Mouse (Mus musculus) liver, embryonic 14.5 days (tissue): ENCODE results near the gene Vps13c. TPM values are rescaled to one million over a fixed set of nuclear protein-coding genes. Genes with fewer than 3 reads are reported as not detected.

Experiments used
- ATAC-seq: fragments of 200-750 bp; cut with Nextera tagmentation; 2 replicates; pipeline ENCODE4 v1.8.0; 2017; ENCODE audit warnings: moderate number of reproducible peaks, mild to moderate bottlenecking, moderate library complexity; ENCODE audit not compliant: insufficient read depth
- DNase-seq, 3 experiments: peaks; one replicate each; pipeline ENCODE4 v3.0.0-alpha.2; 2012 to 2013; ENCODE audit warnings: low read depth in 3 of 3, low spot score in 3 of 3
- H3K27ac ChIP-seq: fragments of 300-500 bp; sonication (generic); 2 replicates; pipeline ENCODE4 v1.5.1; 2014; ENCODE audit warnings: moderate library complexity, mild to moderate bottlenecking, control low read depth, inconsistent platforms
- H3K27me3 ChIP-seq: fragments of 300-500 bp; sonication (generic); 2 replicates; pipeline ENCODE4 v1.6.1; 2014; ENCODE audit warnings: mild to moderate bottlenecking, low read length, moderate library complexity; ENCODE audit not compliant: control insufficient read depth, insufficient read depth
- H3K36me3 ChIP-seq: fragments of 300-500 bp; sonication (generic); replicated peaks from 2 replicates; pipeline ENCODE4 v1.6.1; 2014; ENCODE audit warnings: low read depth; ENCODE audit not compliant: control insufficient read depth, insufficient read depth
- H3K4me1 ChIP-seq, 2 experiments: fragments of 200-500 bp in 1 of 2; fragments of 300-500 bp in 1 of 2; sonication (generic) in 1 of 2; replicated peaks; 2 replicates each; pipeline ENCODE4 v1.6.1; 2012 to 2014; ENCODE audit warnings: antibody characterized with exemption in 1 of 2, inconsistent platforms in 1 of 2, low read length in 1 of 2; ENCODE audit not compliant: control insufficient read depth in 2 of 2, insufficient read depth in 2 of 2
- H3K4me2 ChIP-seq: fragments of 300-500 bp; sonication (generic); 2 replicates; pipeline ENCODE4 v1.6.1; 2014; ENCODE audit warnings: low read depth, mild to moderate bottlenecking, control low read depth, moderate library complexity
- H3K4me3 ChIP-seq, 2 experiments: fragments of 200-500 bp in 1 of 2; fragments of 300-500 bp in 1 of 2; sonication (generic) in 1 of 2; 2 replicates each; pipeline ENCODE4 v1.5.1; 2012 to 2014; ENCODE audit warnings: low read depth in 2 of 2, low read length in 2 of 2, mild to moderate bottlenecking in 2 of 2, control low read depth in 1 of 2, inconsistent platforms in 1 of 2, moderate library complexity in 1 of 2; ENCODE audit not compliant: insufficient read depth in 1 of 2
- H3K9ac ChIP-seq: fragments of 300-500 bp; sonication (generic); replicated peaks from 2 replicates; pipeline ENCODE4 v1.6.1; 2014; ENCODE audit warnings: mild to moderate bottlenecking, control low read depth, moderate library complexity
- H3K9me3 ChIP-seq: fragments of 300-500 bp; sonication (generic); 2 replicates; pipeline ENCODE4 v1.6.1; 2016; ENCODE audit warnings: low read length, mixed read lengths; ENCODE audit not compliant: control insufficient read depth
- CTCF ChIP-seq: IDR thresholded peaks from 2 replicates; pipeline ENCODE4 v1.5.1; 2016; ENCODE audit warnings: antibody characterized with exemption, low read depth, control low read depth
- EP300 ChIP-seq: IDR thresholded peaks from 2 replicates; pipeline ENCODE4 v1.6.1; 2016; ENCODE audit warnings: antibody characterized with exemption, low read depth
- WGBS: fragments of 180-500 bp; shearing (Covaris S2); extraction: QIAGEN DNeasy Blood & Tissue Kit; methylation state at CpG from one replicate; pipeline ENCODE4 v1.1.7; 2014; ENCODE audit not compliant: insufficient replicate concordance; 5-methylcytosine and 5-hydroxymethylcytosine counted together
- polyA plus RNA-seq, 2 experiments: library from polyadenylated mRNA; depleted of rRNA in 1 of 2; stranded (reverse) in 1 of 2; unstranded in 1 of 2; fragments of >200 nt; fragmentation: Nextera tagmentation in 1 of 2; extraction: Ambion mirVana in 1 of 2; gene quantifications; 2 replicates each; pipeline versions ENCODE4 v1.2.1 to v1.2.3; 2012 to 2014

The Vps13c gene
- polyA plus RNA-seq, 2 experiments: 6.6 to 7.2 TPM

DNA sequence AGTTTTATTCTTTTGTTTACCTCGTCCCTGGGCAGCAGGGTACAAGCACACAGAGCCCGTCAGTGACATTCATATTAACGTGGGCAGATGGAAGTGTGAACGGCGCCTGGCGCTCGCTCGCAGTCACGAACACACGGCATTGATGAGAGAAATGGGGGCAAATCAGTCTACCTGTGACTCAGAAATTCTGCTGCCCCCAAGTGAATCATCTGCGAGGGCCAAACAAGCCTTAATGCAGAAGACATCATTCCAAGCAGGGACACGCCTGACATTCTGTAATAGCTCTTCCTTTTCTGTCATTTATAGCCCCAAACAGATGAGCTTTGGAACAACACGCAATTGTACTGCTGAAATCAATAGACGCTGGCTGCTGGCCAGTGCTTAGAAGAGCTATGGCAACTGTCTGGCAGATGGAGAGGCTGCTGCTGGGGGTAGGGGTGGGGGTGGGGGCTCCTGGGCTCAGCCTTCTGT is 45.0 kb upstream of the Vps13c start:
- Histone ChIP-seq H3K9ac (no peak overlapping the region), H3K27me3 (no peaks in the 10 kb centered on the region), H3K36me3 (no peaks in the 10 kb centered on the region), H3K4me3 (no peak overlapping the region), H3K4me2 (no peak overlapping the region), H3K4me1 (no peaks in the 10 kb centered on the region), H3K9me3 (no peaks in the 10 kb centered on the region), H3K27ac (no peak overlapping the region)
- DNase-seq (no peak), ATAC-seq (no peak)
- WGBS: 65% methylated on average over 14 of the region's 14 CpGs
- no peak for TF ChIP-seq EP300
- no peak for TF ChIP-seq CTCF

DNA sequence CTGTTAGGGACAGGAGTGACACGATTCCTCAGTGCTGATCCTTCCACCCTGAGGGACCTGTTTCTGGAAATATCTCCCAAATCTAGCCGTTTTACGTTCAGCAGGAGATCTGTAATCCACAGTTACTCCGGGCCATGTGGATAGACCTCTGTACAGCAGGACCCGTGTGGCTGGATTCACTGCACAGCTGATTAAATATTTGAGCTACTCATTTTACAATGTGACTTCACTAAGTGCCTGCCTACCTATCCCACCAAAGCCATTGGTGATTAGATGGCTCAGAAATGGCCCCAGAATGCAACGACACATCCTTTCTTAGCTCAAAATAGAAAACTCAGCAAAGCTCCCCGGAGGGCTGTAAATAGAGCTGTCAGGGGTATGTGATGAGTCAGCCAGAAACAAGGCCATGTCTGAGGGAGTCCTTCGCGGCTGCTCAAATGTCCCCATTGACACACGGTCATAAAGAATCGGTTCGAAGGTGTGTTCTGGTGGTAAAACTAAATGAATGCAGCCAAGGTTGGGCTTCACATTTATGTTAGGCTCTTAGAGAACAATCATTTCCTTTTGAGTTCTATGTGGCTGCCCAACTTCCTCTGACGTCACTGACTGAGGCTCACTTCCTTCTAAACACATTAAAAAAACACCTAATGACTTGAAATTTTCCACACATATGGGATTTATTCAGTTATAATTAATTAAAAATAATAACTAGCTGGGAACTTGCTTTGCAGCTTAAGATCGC is 40.9 kb upstream of the Vps13c start:
- no peak for DNase-seq
- no peak overlapping the region for H3K9ac ChIP-seq
- no peak overlapping the region for H3K27ac ChIP-seq
- no peak overlapping the region for H3K4me2 ChIP-seq
- TF ChIP-seq CTCF (no peak), EP300 (no peak)
- WGBS: 47% methylated on average over 14 of the region's 14 CpGs
- H3K4me1 ChIP-seq: no peaks in the 10 kb centered on the region
- H3K36me3 ChIP-seq: no peaks in the 10 kb centered on the region
- no peaks in the 10 kb centered on the region for H3K9me3 ChIP-seq
- no peak for ATAC-seq
- H3K4me3 ChIP-seq: no peak overlapping the region
- no peaks in the 10 kb centered on the region for H3K27me3 ChIP-seq

DNA sequence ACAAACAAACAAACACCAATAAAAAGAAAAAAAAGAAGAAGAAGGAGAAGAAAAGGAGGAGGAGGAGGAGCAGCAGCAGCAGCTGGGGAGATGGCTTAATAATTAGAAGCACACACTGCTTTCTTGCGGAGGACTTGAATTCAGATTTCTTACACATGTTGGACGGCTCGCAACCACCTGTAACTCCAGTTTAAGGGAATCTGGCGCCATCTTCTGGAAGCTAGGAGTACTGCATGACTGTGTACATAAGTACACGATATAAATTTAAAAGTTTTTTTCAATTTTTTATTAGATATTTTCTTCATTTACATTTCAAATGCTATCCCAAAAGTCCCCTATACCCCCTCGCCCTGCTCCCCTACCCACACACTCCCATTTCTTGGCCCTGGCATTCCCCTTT is 38.0 kb upstream of the Vps13c start:
- H3K27me3 ChIP-seq: no peaks in the 10 kb centered on the region
- H3K4me2 ChIP-seq: no peak overlapping the region
- no peak for TF ChIP-seq EP300
- peak; percentile 78 for TF ChIP-seq CTCF
- ATAC-seq (no peak), DNase-seq (peak; percentile 20 to 33 (median 29))
- 21% methylated on average over 6 of the region's 6 CpGs for WGBS
- H3K4me1 ChIP-seq: no peaks in the 10 kb centered on the region
- no peaks in the 10 kb centered on the region for H3K9me3 ChIP-seq
- no peak overlapping the region for H3K9ac ChIP-seq
- no peaks in the 10 kb centered on the region for H3K36me3 ChIP-seq
- no peak overlapping the region for H3K27ac ChIP-seq
- H3K4me3 ChIP-seq: no peak overlapping the region

DNA sequence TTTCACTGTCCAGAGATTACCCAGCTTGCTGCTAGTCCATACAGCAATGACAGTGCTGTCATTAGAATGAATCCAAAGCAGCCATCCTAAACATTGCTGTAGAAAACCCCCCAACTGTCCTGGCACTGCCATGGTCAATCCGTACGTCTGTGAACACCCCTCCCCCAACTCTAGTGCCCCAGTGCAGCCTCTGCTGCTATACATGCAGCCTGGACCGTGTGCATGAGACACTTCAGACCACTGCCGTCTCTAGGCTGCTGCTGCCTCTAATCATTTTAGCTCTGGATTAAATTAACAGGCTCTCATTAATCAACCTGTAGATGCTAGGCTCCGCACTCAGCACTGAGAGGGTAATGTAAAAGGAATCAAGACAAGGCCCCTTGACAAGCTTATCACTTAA is 33.2 kb upstream of the Vps13c start:
- Histone ChIP-seq H3K4me2 (no peak overlapping the region), H3K27me3 (no peaks in the 10 kb centered on the region), H3K4me1 (no peaks in the 10 kb centered on the region; a peak in 1 of 4 replicates), H3K4me3 (no peak overlapping the region), H3K27ac (no peak overlapping the region), H3K9me3 (no peaks in the 10 kb centered on the region), H3K9ac (no peak overlapping the region), H3K36me3 (no peaks in the 10 kb centered on the region)
- TF ChIP-seq EP300 (no peak), CTCF (no peak)
- 55% methylated on average over 5 of the region's 5 CpGs for WGBS
- DNase-seq (no peak), ATAC-seq (no peak)

DNA sequence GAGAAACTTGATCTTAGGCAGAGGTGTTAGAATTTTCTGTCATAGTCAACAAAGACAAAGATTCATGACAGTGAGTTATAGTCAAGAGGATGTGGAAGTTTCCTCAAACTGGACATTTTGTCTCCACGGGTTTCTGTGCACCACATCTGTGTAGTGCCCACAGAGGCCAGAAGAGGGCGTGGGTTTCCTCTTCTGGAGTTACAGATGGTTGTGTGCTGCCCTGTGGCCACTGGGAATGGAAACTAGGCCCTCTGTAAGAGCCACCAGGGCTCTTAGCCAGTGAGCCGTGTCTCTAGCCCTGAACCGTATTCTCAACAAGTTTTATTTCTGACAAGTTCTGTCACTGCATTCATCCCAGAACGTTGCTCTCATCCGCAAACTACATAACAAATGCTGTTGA is 29.7 kb upstream of the Vps13c start:
- no peak for DNase-seq
- ATAC-seq: no peak
- Histone ChIP-seq H3K9me3 (no peaks in the 10 kb centered on the region), H3K4me3 (no peak overlapping the region), H3K4me2 (no peak overlapping the region), H3K27ac (no peak overlapping the region), H3K4me1 (no peaks in the 10 kb centered on the region; a peak in 2 of 4 replicates), H3K9ac (no peak overlapping the region), H3K36me3 (no peaks in the 10 kb centered on the region), H3K27me3 (no peaks in the 10 kb centered on the region)
- 55% methylated on average over 6 of the region's 6 CpGs for WGBS
- TF ChIP-seq EP300 (no peak), CTCF (peak; percentile 47)
